Mouse (Mus musculus) heart, postnatal 4 days (tissue): ENCODE results near the gene Psme2. TPM values are rescaled to one million over a fixed set of nuclear protein-coding genes. Genes with fewer than 3 reads are reported as not detected.

Experiments
- DNase-seq: peaks from one replicate; pipeline ENCODE4 v3.0.0; 2021
- total RNA-seq, 2 experiments: library from RNA; stranded (reverse); gene quantifications; 2 replicates each; pipeline ENCODE4 v1.2.3; 2021

The Psme2 gene
- 100 to 1,000 TPM; 127 to 153 TPM for total RNA-seq

GRCm38 (mm10) chr14:55590748-55591330 lies at the start of gene Psme2:
Gene Psme2 (minus strand): TSS chr14:55591113.
- DNase-seq, result peak; percentile 95

- no peak for DNase-seq
Observed at GRCm38 (mm10) chr14:55637795-55638194, 46.9 kb upstream of the Psme2 start, which contains the start of gene Gm49378. Gene Gm49378 (minus strand): TSS chr14:55637895.

GRCm38 (mm10) chr14:55635523-55636007 lies 44.7 kb upstream of the Psme2 start, which contains the start of gene Ipo4:
Gene Ipo4 (minus strand): TSS chr14:55635957.
- peak; percentile 90 for DNase-seq

GRCm38 (mm10) chr14:55634874-55635522 lies 44.1 kb upstream of the Psme2 start:
- no peak for DNase-seq

GRCm38 (mm10) chr14:55629312-55629711 lies 38.4 kb upstream of the Psme2 start:
- peak; percentile 68 for DNase-seq

- DNase-seq, result peak; percentile 20
Observed at GRCm38 (mm10) chr14:55628077-55628827, 37.3 kb upstream of the Psme2 start.

GRCm38 (mm10) chr14:55618486-55619195 lies 27.7 kb upstream of the Psme2 start:
- no peak for DNase-seq

- DNase-seq, result peak; percentile 43
Observed at GRCm38 (mm10) chr14:55617822-55618221, 26.9 kb upstream of the Psme2 start, which contains the start of gene Rec8. Gene Rec8 (plus strand): TSS chr14:55618037.

- DNase-seq, result no peak
Observed at GRCm38 (mm10) chr14:55616844-55617243, 25.9 kb upstream of the Psme2 start.

GRCm38 (mm10) chr14:55615876-55616275 lies 25.0 kb upstream of the Psme2 start:
- DNase-seq, result no peak

GRCm38 (mm10) chr14:55614565-55615178 lies 23.8 kb upstream of the Psme2 start:
- no peak for DNase-seq

GRCm38 (mm10) chr14:55613346-55613745 lies 22.4 kb upstream of the Psme2 start:
- no peak for DNase-seq

GRCm38 (mm10) chr14:55608339-55608738 lies 17.4 kb upstream of the Psme2 start:
- no peak for DNase-seq

- DNase-seq, result no peak
Observed at GRCm38 (mm10) chr14:55605743-55606459, 15.0 kb upstream of the Psme2 start.

GRCm38 (mm10) chr14:55604823-55605222 lies 13.9 kb upstream of the Psme2 start:
- DNase-seq, result no peak

- peak; percentile 93 for DNase-seq
Observed at GRCm38 (mm10) chr14:55603633-55604576, 13.0 kb upstream of the Psme2 start.

- no peak for DNase-seq
Observed at GRCm38 (mm10) chr14:55603271-55603632, 12.3 kb upstream of the Psme2 start, which contains the start of gene Irf9. Gene Irf9 (plus strand): TSS chr14:55603571.

- no peak for DNase-seq
Observed at GRCm38 (mm10) chr14:55598521-55599390, 7.8 kb upstream of the Psme2 start.
